Mouse (Mus musculus): ENCODE data around the gene Phf2. TPM values are rescaled to one million over a fixed set of nuclear protein-coding genes. Genes with fewer than 3 reads are reported as not detected.
A peak's percentile ranks its signal among the peaks of the same experiment; 100 is the strongest.

The Phf2 gene
- total and polyA plus RNA-seq, 2 experiments from 2014 or later = 4.7 to 25.0 TPM

DNA sequence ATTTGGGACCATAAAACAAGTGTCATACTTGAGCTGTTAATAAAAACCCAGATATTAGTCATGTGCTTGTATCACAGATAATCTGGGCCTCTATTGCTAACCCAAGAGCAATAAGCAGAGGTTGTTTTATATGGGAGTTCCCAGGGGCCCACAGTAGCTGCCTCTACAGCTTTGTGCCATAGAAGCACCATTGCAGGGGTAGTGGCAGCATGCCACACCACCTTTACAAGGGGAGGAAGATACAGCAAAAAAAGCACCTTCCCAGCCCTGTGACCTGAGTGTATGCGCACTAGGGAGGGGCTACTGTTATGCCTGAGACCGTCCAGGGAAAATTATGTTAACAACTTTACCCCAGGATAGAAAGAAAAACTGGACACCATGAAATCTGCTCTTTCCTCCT, 34.5 kb upstream of the Phf2 start:
- WGBS = 89% methylated on average over 2 of the region's 2 CpGs
- Histone ChIP-seq H3K4me2 (ENCODE audit: low read depth, low read length) (no peak overlapping the region), H3K27me3 (ENCODE audit: insufficient read depth, low read length) (no peaks in the 10 kb centered on the region), H3K27ac (no peak overlapping the region), H3K9me3 (ENCODE audit: low read length) (no peaks in the 10 kb centered on the region), H3K36me3 (ENCODE audit: insufficient read depth, low read length) (peaks cover 28% of the 10 kb centered on the region; the same call in 1 of the 2 replicates), H3K9ac (replicated peaks; ENCODE audit: low read length) (no peak overlapping the region), H3K4me3 (ENCODE audit: low read length) (no peak overlapping the region), H3K4me1 (ENCODE audit: insufficient read depth, low read length) (no peaks in the 10 kb centered on the region)
- ATAC-seq = no peak
- no peak for TF ChIP-seq CTCF (IDR thresholded peaks at IDR 0.05; ENCODE audit: low read depth)
- no peak for DNase-seq (ENCODE audit: low spot score)

DNA sequence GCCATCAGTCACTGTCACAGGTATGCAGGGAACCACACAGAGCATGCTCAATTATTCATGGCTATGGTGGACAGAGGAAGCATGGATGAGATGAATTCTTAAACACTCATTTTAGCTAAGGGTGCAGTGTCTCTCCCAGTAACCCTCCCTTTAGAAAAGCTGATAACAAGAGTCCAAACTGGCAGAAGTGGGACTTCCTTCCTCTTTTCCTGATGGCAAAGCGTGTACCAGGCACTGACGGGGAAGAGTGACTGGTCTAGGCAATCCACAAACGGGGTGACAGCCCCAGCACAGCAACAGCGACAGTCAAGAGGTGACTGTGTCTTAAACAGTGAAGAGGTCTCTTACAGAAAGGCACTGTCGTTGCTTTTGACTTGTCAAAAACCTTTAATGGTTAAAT, 24.5 kb upstream of the Phf2 start:
- Histone ChIP-seq H3K4me2 (ENCODE audit: low read depth, low read length) (no peak overlapping the region), H3K4me3 (ENCODE audit: low read length) (no peak overlapping the region), H3K9ac (replicated peaks; ENCODE audit: low read length) (no peak overlapping the region), H3K36me3 (ENCODE audit: insufficient read depth, low read length) (peaks cover 35% of the 10 kb centered on the region), H3K9me3 (ENCODE audit: low read length) (no peaks in the 10 kb centered on the region), H3K27me3 (ENCODE audit: insufficient read depth, low read length) (no peaks in the 10 kb centered on the region), H3K27ac (no peak overlapping the region), H3K4me1 (ENCODE audit: insufficient read depth, low read length) (no peaks in the 10 kb centered on the region)
- ATAC-seq (no peak), DNase-seq (ENCODE audit: low spot score) (no peak)
- 75% methylated on average over 5 of the region's 5 CpGs for WGBS
- no peak for TF ChIP-seq CTCF (IDR thresholded peaks at IDR 0.05; ENCODE audit: low read depth)

DNA sequence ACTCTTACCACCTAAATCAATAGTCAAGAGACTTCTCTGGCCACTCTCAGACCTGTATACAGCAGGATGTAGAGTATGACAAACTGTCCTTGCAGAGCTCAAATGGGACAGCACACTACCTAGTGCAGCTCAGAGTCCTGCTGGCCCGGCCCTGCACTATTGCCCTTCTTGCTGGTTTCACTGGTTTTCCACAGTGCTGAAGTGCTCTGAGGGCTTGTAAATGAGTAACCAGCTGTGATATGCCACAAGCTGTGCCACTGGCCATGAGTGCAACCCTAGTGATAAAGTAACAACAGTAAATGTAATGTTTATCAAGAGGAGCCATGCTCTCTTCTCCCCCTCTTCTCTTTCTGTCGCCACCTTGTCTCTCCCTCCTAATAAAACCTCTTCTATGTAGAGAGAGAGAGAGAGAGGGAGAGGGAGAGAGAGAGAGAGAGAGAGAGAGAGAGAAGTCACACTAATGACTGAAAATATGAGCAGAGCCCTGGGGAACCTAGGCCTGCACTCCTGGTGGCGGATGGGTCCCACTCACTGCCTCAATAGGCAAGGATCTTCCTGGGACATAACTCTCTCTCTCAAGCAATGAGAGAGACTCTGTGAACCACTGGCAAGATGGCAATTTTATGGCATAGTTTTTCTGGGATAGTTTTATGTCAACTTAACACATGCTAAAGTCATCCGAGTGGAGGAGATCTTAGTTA, 19.5 kb upstream of the Phf2 start:
- Histone ChIP-seq H3K9ac (replicated peaks; ENCODE audit: low read length) (no peak overlapping the region), H3K4me2 (ENCODE audit: low read depth, low read length) (no peak overlapping the region), H3K36me3 (ENCODE audit: insufficient read depth, low read length) (peaks cover 46% of the 10 kb centered on the region), H3K4me1 (ENCODE audit: insufficient read depth, low read length) (no peaks in the 10 kb centered on the region), H3K4me3 (ENCODE audit: low read length) (no peak overlapping the region), H3K9me3 (ENCODE audit: low read length) (no peaks in the 10 kb centered on the region), H3K27ac (no peak overlapping the region), H3K27me3 (ENCODE audit: insufficient read depth, low read length) (no peaks in the 10 kb centered on the region)
- DNase-seq (ENCODE audit: low spot score) (no peak), ATAC-seq (no peak)
- TF ChIP-seq CTCF (IDR thresholded peaks at IDR 0.05; ENCODE audit: low read depth) = no peak
- WGBS = 88% methylated on average over 4 of the region's 4 CpGs

DNA sequence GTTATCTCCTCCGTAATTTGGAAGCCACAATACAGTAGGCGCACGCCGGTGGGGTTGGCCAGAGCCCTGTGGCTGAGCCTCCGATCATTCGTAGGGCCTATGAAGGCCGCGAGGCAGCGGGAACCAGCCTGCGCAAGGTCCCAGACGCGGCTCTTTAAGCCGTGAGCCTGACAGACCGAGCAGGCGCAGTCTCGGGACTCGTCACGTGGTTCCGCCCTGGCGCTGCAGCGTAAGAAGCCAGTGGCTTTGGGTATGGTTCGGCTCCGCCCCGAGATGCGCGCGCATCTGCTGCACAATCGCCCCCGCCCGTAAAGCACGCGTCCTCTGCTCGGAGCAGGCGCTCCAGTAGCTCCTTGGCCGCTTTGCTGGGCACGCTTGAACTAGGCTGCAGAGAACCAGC, 7.6 kb upstream of the Phf2 start:
- peak overlapping the region; percentile 88 for H3K27ac ChIP-seq
- no peaks in the 10 kb centered on the region; the same call in 1 of the 2 replicates for H3K4me1 ChIP-seq (ENCODE audit: insufficient read depth, low read length)
- ATAC-seq (peak; percentile 100), DNase-seq (ENCODE audit: low spot score) (peak; percentile 100)
- TF ChIP-seq CTCF (IDR thresholded peaks at IDR 0.05; ENCODE audit: low read depth) = no peak
- under 1% methylated on average over 36 of the region's 36 CpGs for WGBS
- peaks cover 7% of the 10 kb centered on the region; the same call in 1 of the 2 replicates for H3K36me3 ChIP-seq (ENCODE audit: insufficient read depth, low read length)
- H3K27me3 ChIP-seq (ENCODE audit: insufficient read depth, low read length) = no peaks in the 10 kb centered on the region
- peak overlapping the region; percentile 38 for H3K4me3 ChIP-seq (ENCODE audit: low read length)
- H3K9me3 ChIP-seq (ENCODE audit: low read length) = no peaks in the 10 kb centered on the region
- H3K4me2 ChIP-seq (ENCODE audit: low read depth, low read length) = peak overlapping the region; percentile 65
- H3K9ac ChIP-seq (replicated peaks; ENCODE audit: low read length) = peak overlapping the region; percentile 66

DNA sequence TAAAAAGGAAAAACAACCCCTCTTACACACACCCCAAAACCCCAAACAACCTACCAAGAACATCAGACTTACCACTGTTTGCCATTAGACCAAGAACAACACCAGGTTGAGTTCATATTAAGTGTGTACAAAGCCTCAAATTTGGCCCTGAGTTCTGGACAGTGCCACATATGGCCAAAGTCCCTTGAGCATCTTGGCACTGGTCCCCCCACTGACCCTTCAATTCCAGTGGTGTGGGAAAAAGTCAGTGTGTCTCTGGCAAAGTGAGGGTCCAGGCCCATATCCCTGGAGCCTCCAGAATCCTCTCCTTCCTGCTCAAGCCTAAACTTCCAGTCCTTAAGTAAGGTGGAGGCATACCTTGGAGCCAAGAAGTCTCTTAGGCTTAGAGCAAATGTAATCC, 6.9 kb upstream of the Phf2 start:
- Histone ChIP-seq H3K27me3 (ENCODE audit: insufficient read depth, low read length) (no peaks in the 10 kb centered on the region), H3K4me1 (ENCODE audit: insufficient read depth, low read length) (no peaks in the 10 kb centered on the region; the same call in 1 of the 2 replicates), H3K27ac (peak overlapping the region; percentile 88; the same call in 1 of the 2 replicates), H3K36me3 (ENCODE audit: insufficient read depth, low read length) (peaks cover 7% of the 10 kb centered on the region; the same call in 1 of the 2 replicates), H3K4me3 (ENCODE audit: low read length) (peak overlapping the region; percentile 38; the same call in 1 of the 2 replicates), H3K9ac (replicated peaks; ENCODE audit: low read length) (peak overlapping the region; percentile 66), H3K4me2 (ENCODE audit: low read depth, low read length) (peak overlapping the region; percentile 65), H3K9me3 (ENCODE audit: low read length) (no peaks in the 10 kb centered on the region)
- no peak for TF ChIP-seq CTCF (IDR thresholded peaks at IDR 0.05; ENCODE audit: low read depth)
- ATAC-seq = no peak
- no peak for DNase-seq (ENCODE audit: low spot score)

DNA sequence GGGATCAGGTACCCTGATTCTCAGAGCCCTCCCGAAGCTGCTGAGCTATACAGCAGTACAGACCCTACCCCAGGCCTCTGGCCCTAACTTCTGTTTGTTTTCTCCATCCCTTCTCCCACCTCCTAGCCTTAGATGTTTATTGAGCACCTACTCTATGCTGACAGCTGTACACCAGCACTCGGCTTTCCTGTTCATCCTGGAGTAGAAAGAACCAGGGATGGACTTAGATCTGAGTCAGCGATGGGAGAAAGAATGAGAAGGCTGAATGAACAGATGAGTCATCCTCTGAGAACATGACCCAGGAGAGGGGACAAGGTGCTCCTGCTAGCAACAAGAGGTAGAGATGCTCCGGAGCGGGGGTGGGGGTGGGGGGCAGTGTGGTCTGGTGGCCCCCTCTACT, 1.8 kb upstream of the Phf2 start:
- ATAC-seq = no peak
- WGBS = 83% methylated on average over 5 of the region's 5 CpGs
- H3K9me3 ChIP-seq (ENCODE audit: low read length) = no peaks in the 10 kb centered on the region
- TF ChIP-seq CTCF (IDR thresholded peaks at IDR 0.05; ENCODE audit: low read depth) = no peak
- no peaks in the 10 kb centered on the region for H3K27me3 ChIP-seq (ENCODE audit: insufficient read depth, low read length)
- no peak overlapping the region for H3K4me3 ChIP-seq (ENCODE audit: low read length)
- H3K4me2 ChIP-seq (ENCODE audit: low read depth, low read length) = no peak overlapping the region
- H3K27ac ChIP-seq = no peak overlapping the region
- no peak overlapping the region for H3K9ac ChIP-seq (replicated peaks; ENCODE audit: low read length)
- DNase-seq (ENCODE audit: low spot score) = no peak
- no peaks in the 10 kb centered on the region; the same call in 1 of the 2 replicates for H3K36me3 ChIP-seq (ENCODE audit: insufficient read depth, low read length)
- peaks cover 20% of the 10 kb centered on the region for H3K4me1 ChIP-seq (ENCODE audit: insufficient read depth, low read length)
